Mouse (Mus musculus) MEL (cell line): ENCODE measurements at regions not wholly inside any gene's neighbourhood (a gene's known extent, or its start where the extent isn't known, plus 50 kb on each side); places are given as distances from the start of the nearest gene placed in this dataset.

Source experiments
- EP300 ChIP-seq, 2 experiments: IDR thresholded peaks; 2 replicates each; pipeline ENCODE4 v1.6.1; 2011; ENCODE audit warnings: improper control_type of control experiment in 2 of 2, low read length in 2 of 2, low read depth in 1 of 2, mild to moderate bottlenecking in 1 of 2
- KAT2A ChIP-seq: conservative IDR thresholded peaks from 2 replicates; pipeline ENCODE4 v1.6.1; 2012; ENCODE audit warnings: low read depth, low read length, improper control_type of control experiment, inconsistent platforms
- MAFK ChIP-seq: IDR thresholded peaks from 2 replicates; pipeline ENCODE4 v1.6.1; 2011; ENCODE audit warnings: low read depth, mild to moderate bottlenecking, low read length, improper control_type of control experiment, borderline replicate concordance
- NELFE ChIP-seq: IDR thresholded peaks from 2 replicates; pipeline ENCODE4 v1.6.1; 2011; ENCODE audit warnings: low read depth, low read length, improper control_type of control experiment
- NRF1 ChIP-seq: IDR thresholded peaks from 2 replicates; pipeline ENCODE4 v1.6.1; 2014; ENCODE audit warnings: low read depth, mild to moderate bottlenecking, inconsistent platforms, low read length, improper control_type of control experiment, moderate library complexity; ENCODE audit not compliant: poor library complexity, insufficient read depth, severe bottlenecking
- POLR2A ChIP-seq, 2 experiments: IDR thresholded peaks; 2 replicates each; pipeline ENCODE4 v1.6.1; 2011 to 2012; ENCODE audit warnings: low read length in 2 of 2, mild to moderate bottlenecking in 2 of 2, control low read depth in 1 of 2, improper control_type of control experiment in 1 of 2, low read depth in 1 of 2, moderate library complexity in 1 of 2; ENCODE audit not compliant: control insufficient read depth in 1 of 2, insufficient read depth in 1 of 2, poor library complexity in 1 of 2
- POLR2AphosphoS2 ChIP-seq: IDR thresholded peaks from 2 replicates; pipeline ENCODE4 v1.6.1; 2011; ENCODE audit warnings: low read length, improper control_type of control experiment
- ZC3H11A ChIP-seq: IDR thresholded peaks from 2 replicates; pipeline ENCODE4 v1.6.1; 2012; ENCODE audit warnings: low read depth, mild to moderate bottlenecking, inconsistent platforms, low read length, improper control_type of control experiment

- TF ChIP-seq NRF1 (no peak), POLR2A (IDR thresholded peaks at IDR 0.05; ENCODE audit: control insufficient read depth in 1 of 2, insufficient read depth in 1 of 2, low read depth in 1 of 2, low read length in 2 of 2, poor library complexity in 1 of 2) (no peak), POLR2AphosphoS2 (no peak), ZC3H11A (no peak), NELFE (no peak), MAFK (no peak), KAT2A (no peak), EP300 (IDR thresholded peaks at IDR 0.05; ENCODE audit: low read depth in 1 of 2, low read length in 2 of 2) (no peak)
Measured at GRCm38 (mm10) chr16:65631680-65632079, 69.2 kb upstream of the Chmp2b start.
